Mouse (Mus musculus): ENCODE data around the gene Cox7a2. TPM values are rescaled to one million over a fixed set of nuclear protein-coding genes. Genes with fewer than 3 reads are reported as not detected.

Cox7a2 gene
- polyA plus RNA-seq (2012; ENCODE audit: insufficient read depth, low replicate concordance): 23.8 and 24.9 TPM in 2 replicates

GRCm38 (mm10) chr9:79759385-79760005, at the start of gene Cox7a2:
Gene Cox7a2 (minus strand): TSS chr9:79759878.
- peak within 1 kb of the TSS; percentile 92 for H3K4me3 ChIP-seq (replicated peaks)
- H3K4me1 ChIP-seq: peaks cover 22% of the 10 kb centered on the region
- TF ChIP-seq FLI1 (IDR thresholded peaks at IDR 0.05; ENCODE audit: low read length): peak; percentile 89
- TF ChIP-seq GATA1 (IDR thresholded peaks at IDR 0.05; ENCODE audit: borderline replicate concordance, low read length): no peak
- H3K27me3 ChIP-seq (replicated peaks): no peaks in the 10 kb centered on the region
- H3K36me3 ChIP-seq (replicated peaks; ENCODE audit: low read length): peaks cover 37% of the 10 kb centered on the region
- H3K9me3 ChIP-seq: peaks cover 7% of the 10 kb centered on the region

GRCm38 (mm10) chr9:79809411-79809810, 49.7 kb upstream of the Cox7a2 start:
- no peaks in the 10 kb centered on the region for H3K9me3 ChIP-seq
- H3K4me3 ChIP-seq (replicated peaks): no peak overlapping the region
- TF ChIP-seq GATA1 (IDR thresholded peaks at IDR 0.05; ENCODE audit: borderline replicate concordance, low read length) (no peak), FLI1 (IDR thresholded peaks at IDR 0.05; ENCODE audit: low read length) (no peak)
- H3K36me3 ChIP-seq (replicated peaks; ENCODE audit: low read length): no peaks in the 10 kb centered on the region
- H3K27me3 ChIP-seq (replicated peaks): peaks cover 2% of the 10 kb centered on the region
- H3K4me1 ChIP-seq: peaks cover 28% of the 10 kb centered on the region

- Histone ChIP-seq H3K27me3 (replicated peaks) (no peaks in the 10 kb centered on the region), H3K36me3 (replicated peaks; ENCODE audit: low read length) (no peaks in the 10 kb centered on the region), H3K9me3 (no peaks in the 10 kb centered on the region), H3K4me1 (peaks cover 25% of the 10 kb centered on the region), H3K4me3 (replicated peaks) (no peak overlapping the region)
- TF ChIP-seq FLI1 (IDR thresholded peaks at IDR 0.05; ENCODE audit: low read length): no peak
These were observed 47.5 kb upstream of the Cox7a2 start for GRCm38 (mm10) chr9:79807178-79807577.

- no peaks in the 10 kb centered on the region for H3K27me3 ChIP-seq (replicated peaks)
- H3K36me3 ChIP-seq (replicated peaks; ENCODE audit: low read length): no peaks in the 10 kb centered on the region
- no peak for TF ChIP-seq FLI1 (IDR thresholded peaks at IDR 0.05; ENCODE audit: low read length)
- TF ChIP-seq GATA1 (IDR thresholded peaks at IDR 0.05; ENCODE audit: borderline replicate concordance, low read length): no peak
These were observed 46.8 kb upstream of the Cox7a2 start for GRCm38 (mm10) chr9:79806317-79807075.

GRCm38 (mm10) chr9:79805426-79805825, 45.7 kb upstream of the Cox7a2 start:
- Histone ChIP-seq H3K9me3 (no peaks in the 10 kb centered on the region), H3K27me3 (replicated peaks) (no peaks in the 10 kb centered on the region), H3K36me3 (replicated peaks; ENCODE audit: low read length) (no peaks in the 10 kb centered on the region), H3K4me1 (peaks cover 16% of the 10 kb centered on the region), H3K4me3 (replicated peaks) (no peak overlapping the region)
- TF ChIP-seq FLI1 (IDR thresholded peaks at IDR 0.05; ENCODE audit: low read length) (no peak), GATA1 (IDR thresholded peaks at IDR 0.05; ENCODE audit: borderline replicate concordance, low read length) (no peak)

More at GRCm38 (mm10) chr9:79806317-79807075, 46.8 kb upstream of the Cox7a2 start:
- H3K9me3 ChIP-seq: no peaks in the 10 kb centered on the region
- peaks cover 25% of the 10 kb centered on the region for H3K4me1 ChIP-seq
- H3K4me3 ChIP-seq (replicated peaks): no peak overlapping the region

GRCm38 (mm10) chr9:79796461-79797135, 36.9 kb upstream of the Cox7a2 start:
- TF ChIP-seq FLI1 (IDR thresholded peaks at IDR 0.05; ENCODE audit: low read length) (no peak), GATA1 (IDR thresholded peaks at IDR 0.05; ENCODE audit: borderline replicate concordance, low read length) (no peak)
- no peaks in the 10 kb centered on the region for H3K9me3 ChIP-seq
- H3K4me3 ChIP-seq (replicated peaks): no peak overlapping the region
- no peaks in the 10 kb centered on the region for H3K27me3 ChIP-seq (replicated peaks)
- H3K4me1 ChIP-seq: peaks cover 26% of the 10 kb centered on the region
- no peaks in the 10 kb centered on the region for H3K36me3 ChIP-seq (replicated peaks; ENCODE audit: low read length)

GRCm38 (mm10) chr9:79795076-79795475, 35.4 kb upstream of the Cox7a2 start:
- Histone ChIP-seq H3K27me3 (replicated peaks) (no peaks in the 10 kb centered on the region), H3K36me3 (replicated peaks; ENCODE audit: low read length) (no peaks in the 10 kb centered on the region), H3K4me1 (peaks cover 37% of the 10 kb centered on the region), H3K9me3 (no peaks in the 10 kb centered on the region), H3K4me3 (replicated peaks) (peak overlapping the region; percentile 54)
- TF ChIP-seq FLI1 (IDR thresholded peaks at IDR 0.05; ENCODE audit: low read length): no peak
- no peak for TF ChIP-seq GATA1 (IDR thresholded peaks at IDR 0.05; ENCODE audit: borderline replicate concordance, low read length)

- Histone ChIP-seq H3K27me3 (replicated peaks) (no peaks in the 10 kb centered on the region), H3K36me3 (replicated peaks; ENCODE audit: low read length) (no peaks in the 10 kb centered on the region)
- TF ChIP-seq GATA1 (IDR thresholded peaks at IDR 0.05; ENCODE audit: borderline replicate concordance, low read length) (no peak), FLI1 (IDR thresholded peaks at IDR 0.05; ENCODE audit: low read length) (no peak; the same call in 1 of the 2 replicates)
These were observed 33.5 kb upstream of the Cox7a2 start, which contains the start of gene Tmem30a for GRCm38 (mm10) chr9:79792841-79793835. Gene Tmem30a (minus strand): TSS chr9:79793507.

GRCm38 (mm10) chr9:79785794-79786085, 26.1 kb upstream of the Cox7a2 start:
- TF ChIP-seq FLI1 (IDR thresholded peaks at IDR 0.05; ENCODE audit: low read length) (no peak), GATA1 (IDR thresholded peaks at IDR 0.05; ENCODE audit: borderline replicate concordance, low read length) (no peak)
- no peak overlapping the region for H3K4me3 ChIP-seq (replicated peaks)
- no peaks in the 10 kb centered on the region for H3K27me3 ChIP-seq (replicated peaks)
- H3K9me3 ChIP-seq: no peaks in the 10 kb centered on the region
- H3K36me3 ChIP-seq (replicated peaks; ENCODE audit: low read length): peaks cover 5% of the 10 kb centered on the region
- H3K4me1 ChIP-seq: peaks cover 60% of the 10 kb centered on the region

More at GRCm38 (mm10) chr9:79792841-79793835, 33.5 kb upstream of the Cox7a2 start, which contains the start of gene Tmem30a:
- peaks cover 49% of the 10 kb centered on the region for H3K4me1 ChIP-seq
- H3K4me3 ChIP-seq (replicated peaks): peak within 1 kb of the TSS; percentile 100
- H3K9me3 ChIP-seq: no peaks in the 10 kb centered on the region

All from megakaryocyte, embryonic 14.5 days (primary cell).